Mouse (Mus musculus) C2C12 (cell line): Measurements from ENCODE around the gene Adi1. TPM values are rescaled to one million over a fixed set of nuclear protein-coding genes. Genes with fewer than 3 reads are reported as not detected.

ENCODE experiments used
- H3K27me3 ChIP-seq: one replicate; pipeline ENCODE4 v1.6.1; 2011; ENCODE audit not compliant: control insufficient read depth, insufficient read depth, insufficient read length
- H3K36me3 ChIP-seq: one replicate; pipeline ENCODE4 v1.6.1; 2011; ENCODE audit not compliant: control insufficient read depth, insufficient read depth
- H3K4me3 ChIP-seq: one replicate; pipeline ENCODE4 v1.5.1; 2011; ENCODE audit warnings: mild to moderate bottlenecking, control low read depth; ENCODE audit not compliant: poor library complexity, insufficient read depth, severe bottlenecking
- H3K79me2 ChIP-seq: one replicate; pipeline ENCODE4 v1.6.1; 2011; ENCODE audit not compliant: control insufficient read depth, insufficient read depth
- H3K79me3 ChIP-seq: one replicate; pipeline ENCODE4 v1.6.1; 2011; ENCODE audit warnings: low read depth, control low read depth
- H3ac ChIP-seq: one replicate; pipeline ENCODE3; 2011; ENCODE audit warnings: low read depth; ENCODE audit not compliant: control insufficient read depth, insufficient read length
- CEBPB ChIP-seq: IDR thresholded peaks from one replicate; pipeline ENCODE4 v1.6.1; 2011; ENCODE audit warnings: low read depth, mild to moderate bottlenecking, control low read depth, moderate library complexity
- CTCF ChIP-seq: IDR thresholded peaks from one replicate; pipeline ENCODE4 v1.5.1; 2011; ENCODE audit not compliant: control insufficient read depth, insufficient read depth, insufficient read length
- FOSL1 ChIP-seq: IDR thresholded peaks from one replicate; pipeline ENCODE4 v1.8.0; 2011; ENCODE audit warnings: mild to moderate bottlenecking, low read length; ENCODE audit not compliant: poor library complexity, insufficient read depth, severe bottlenecking
- MAX ChIP-seq: IDR thresholded peaks from one replicate; pipeline ENCODE4 v1.6.1; 2011; ENCODE audit warnings: mild to moderate bottlenecking, control low read depth
- MYOD1 ChIP-seq: IDR thresholded peaks from one replicate; pipeline ENCODE4 v1.6.1; 2011; ENCODE audit warnings: low read depth; ENCODE audit not compliant: control insufficient read depth, insufficient read length
- MYOG ChIP-seq: IDR thresholded peaks from one replicate; pipeline ENCODE4 v1.6.1; 2011; ENCODE audit not compliant: control insufficient read depth, insufficient read length; ENCODE audit errors: extremely low read depth
- USF1 ChIP-seq: IDR thresholded peaks from one replicate; pipeline ENCODE4 v1.6.1; 2011; ENCODE audit warnings: low read depth, mild to moderate bottlenecking, control low read depth, moderate library complexity
- polyA plus RNA-seq: library from polyadenylated mRNA; unstranded; fragments of >200 nt; fragmentation: generic; extraction: Trizol; gene quantifications from one replicate; pipeline ENCODE4 v1.2.1, GENCODE M21; 2012; ENCODE audit warnings: missing spikeins

The Adi1 gene
- polyA plus RNA-seq, 1 experiment, result 13.3 TPM

GRCm38 (mm10) chr12:28686199-28686879 is 11.3 kb downstream of the Adi1 start:
- no peak for TF ChIP-seq MAX
- TF ChIP-seq CTCF, result no peak
- no peak for TF ChIP-seq MYOG
- TF ChIP-seq MYOD1, result no peak
- TF ChIP-seq CEBPB, result no peak
- TF ChIP-seq USF1, result no peak
- TF ChIP-seq FOSL1, result no peak
- Histone ChIP-seq H3K27me3 (no peaks in the 10 kb centered on the region), H3ac (no peak overlapping the region), H3K36me3 (peaks cover 14% of the 10 kb centered on the region), H3K4me3 (no peak overlapping the region), H3K79me3 (no peaks in the 10 kb centered on the region), H3K79me2 (no peaks in the 10 kb centered on the region)

GRCm38 (mm10) chr12:28688996-28689395 is 14.0 kb downstream of the Adi1 start:
- no peak overlapping the region for H3K4me3 ChIP-seq
- no peaks in the 10 kb centered on the region for H3K79me3 ChIP-seq
- no peak overlapping the region for H3ac ChIP-seq
- no peaks in the 10 kb centered on the region for H3K27me3 ChIP-seq
- no peak for TF ChIP-seq USF1
- no peak for TF ChIP-seq MAX
- no peak for TF ChIP-seq MYOG
- TF ChIP-seq FOSL1, result no peak
- TF ChIP-seq MYOD1, result no peak
- no peak for TF ChIP-seq CEBPB
- TF ChIP-seq CTCF, result no peak
- no peaks in the 10 kb centered on the region for H3K79me2 ChIP-seq
- peaks cover 14% of the 10 kb centered on the region for H3K36me3 ChIP-seq

- no peak overlapping the region for H3ac ChIP-seq
- H3K4me3 ChIP-seq, result no peak overlapping the region
- H3K36me3 ChIP-seq, result peaks cover 14% of the 10 kb centered on the region
- no peaks in the 10 kb centered on the region for H3K27me3 ChIP-seq
- H3K79me2 ChIP-seq, result no peaks in the 10 kb centered on the region
- no peaks in the 10 kb centered on the region for H3K79me3 ChIP-seq
- TF ChIP-seq MYOD1 (no peak), FOSL1 (no peak), USF1 (no peak), MYOG (no peak), CTCF (no peak), CEBPB (no peak), MAX (no peak)
Measured at GRCm38 (mm10) chr12:28690730-28691129, 15.7 kb downstream of the Adi1 start.

DNA sequence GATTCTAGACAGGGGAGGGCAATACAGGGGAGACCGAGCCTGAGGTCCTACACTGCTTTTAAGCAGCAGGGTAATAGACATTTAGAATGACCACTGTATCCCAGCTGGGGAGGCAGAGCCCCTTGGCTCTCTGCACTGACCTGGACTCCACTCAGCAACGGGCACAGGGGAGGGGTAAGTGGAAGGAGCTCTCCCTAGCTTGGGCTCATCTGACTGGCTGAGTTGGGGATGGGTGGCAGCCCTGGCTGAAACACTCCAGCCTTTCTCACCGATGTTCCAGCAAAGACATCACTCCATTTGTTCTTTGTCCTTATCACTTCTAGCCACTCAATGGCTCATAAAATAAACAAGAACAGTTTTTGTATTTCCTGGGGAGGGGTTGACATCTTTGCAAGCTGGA is 18.7 kb downstream of the Adi1 start:
- H3K79me2 ChIP-seq, result no peaks in the 10 kb centered on the region
- peaks cover 14% of the 10 kb centered on the region for H3K36me3 ChIP-seq
- no peak overlapping the region for H3ac ChIP-seq
- no peaks in the 10 kb centered on the region for H3K79me3 ChIP-seq
- H3K27me3 ChIP-seq, result no peaks in the 10 kb centered on the region
- no peak overlapping the region for H3K4me3 ChIP-seq
- TF ChIP-seq CEBPB (no peak), MYOG (no peak), CTCF (no peak), USF1 (no peak), MYOD1 (no peak), FOSL1 (no peak), MAX (no peak)

DNA sequence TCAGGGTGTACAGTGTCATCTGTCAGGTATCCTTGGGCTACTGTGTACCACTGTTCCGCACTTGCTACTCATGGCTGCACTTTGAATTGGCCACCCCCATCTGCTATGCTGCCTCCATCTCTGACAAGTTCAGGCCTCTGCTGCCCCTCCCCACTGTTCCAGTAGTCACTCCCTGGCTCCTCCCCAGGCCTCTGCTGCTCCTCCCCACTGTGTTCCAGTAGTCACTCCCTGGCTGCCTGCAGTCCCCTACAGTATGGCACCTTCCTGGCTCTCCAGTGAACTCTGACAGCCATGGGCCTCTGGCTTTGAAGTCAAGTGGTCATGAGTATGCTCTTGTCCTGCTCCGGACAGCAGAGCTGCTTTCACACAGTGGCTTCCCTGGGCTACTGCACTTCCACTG is 19.2 kb downstream of the Adi1 start:
- peaks cover 14% of the 10 kb centered on the region for H3K36me3 ChIP-seq
- no peaks in the 10 kb centered on the region for H3K79me3 ChIP-seq
- no peak for TF ChIP-seq MYOD1
- TF ChIP-seq MAX, result no peak
- TF ChIP-seq MYOG, result no peak
- no peak for TF ChIP-seq USF1
- no peak for TF ChIP-seq FOSL1
- TF ChIP-seq CTCF, result no peak
- no peak for TF ChIP-seq CEBPB
- no peaks in the 10 kb centered on the region for H3K27me3 ChIP-seq
- no peak overlapping the region for H3K4me3 ChIP-seq
- no peaks in the 10 kb centered on the region for H3K79me2 ChIP-seq
- H3ac ChIP-seq, result no peak overlapping the region

GRCm38 (mm10) chr12:28694776-28695175 is 19.7 kb downstream of the Adi1 start:
- peaks cover 14% of the 10 kb centered on the region for H3K36me3 ChIP-seq
- H3K79me3 ChIP-seq, result no peaks in the 10 kb centered on the region
- H3K27me3 ChIP-seq, result no peaks in the 10 kb centered on the region
- H3K79me2 ChIP-seq, result no peaks in the 10 kb centered on the region
- no peak overlapping the region for H3ac ChIP-seq
- TF ChIP-seq CTCF (no peak), FOSL1 (no peak), CEBPB (no peak), MYOD1 (no peak), MYOG (no peak), USF1 (no peak), MAX (no peak)
- H3K4me3 ChIP-seq, result no peak overlapping the region
